Mouse (Mus musculus) liver, embryonic 12.5 days (tissue): ENCODE measurements around the gene Fermt2. TPM values are rescaled to one million over a fixed set of nuclear protein-coding genes. Genes with fewer than 3 reads are reported as not detected.

Experiments
- ATAC-seq: fragments of 200-750 bp; cut with Nextera tagmentation; 2 replicates; pipeline ENCODE4 v1.8.0; 2017; ENCODE audit warnings: moderate number of reproducible peaks, mild to moderate bottlenecking, moderate library complexity
- H3K27ac ChIP-seq: fragments of 300-500 bp; sonication (generic); 2 replicates; pipeline ENCODE4 v1.5.1; 2016; ENCODE audit warnings: mild to moderate bottlenecking
- H3K27me3 ChIP-seq: fragments of 300-500 bp; sonication (generic); replicated peaks from 2 replicates; pipeline ENCODE4 v1.6.1; 2016; ENCODE audit warnings: mild to moderate bottlenecking, moderate library complexity
- H3K36me3 ChIP-seq: fragments of 300-500 bp; sonication (generic); 2 replicates; pipeline ENCODE4 v1.6.1; 2016; ENCODE audit warnings: mild to moderate bottlenecking, moderate library complexity
- H3K4me1 ChIP-seq: fragments of 300-500 bp; sonication (generic); 2 replicates; pipeline ENCODE4 v1.6.1; 2016
- H3K4me2 ChIP-seq: fragments of 300-500 bp; sonication (generic); 2 replicates; pipeline ENCODE4 v1.6.1; 2016; ENCODE audit warnings: mild to moderate bottlenecking, moderate library complexity
- H3K4me3 ChIP-seq: fragments of 300-500 bp; sonication (generic); 2 replicates; pipeline ENCODE4 v1.5.1; 2016; ENCODE audit warnings: mild to moderate bottlenecking, moderate library complexity
- H3K9ac ChIP-seq: fragments of 300-500 bp; sonication (generic); 2 replicates; pipeline ENCODE4 v1.6.1; 2016; ENCODE audit warnings: mild to moderate bottlenecking, moderate library complexity
- H3K9me3 ChIP-seq: fragments of 300-500 bp; sonication (generic); replicated peaks from 2 replicates; pipeline ENCODE4 v1.6.1; 2016; ENCODE audit warnings: mild to moderate bottlenecking, moderate library complexity
- WGBS: fragments of 180-500 bp; shearing (Covaris S2); methylation state at CpG from one replicate; pipeline ENCODE4 v1.1.7; 2016; ENCODE audit not compliant: insufficient replicate concordance; 5-methylcytosine and 5-hydroxymethylcytosine counted together
- polyA plus RNA-seq: library from polyadenylated mRNA; unstranded; fragments of >200 nt; fragmentation: Nextera tagmentation; extraction: Ambion mirVana; gene quantifications from 2 replicates; pipeline ENCODE4 v1.2.1, GENCODE M21; 2016

Gene Fermt2
- polyA plus RNA-seq, 1 experiment from 2014 or later = 37.3 TPM

DNA sequence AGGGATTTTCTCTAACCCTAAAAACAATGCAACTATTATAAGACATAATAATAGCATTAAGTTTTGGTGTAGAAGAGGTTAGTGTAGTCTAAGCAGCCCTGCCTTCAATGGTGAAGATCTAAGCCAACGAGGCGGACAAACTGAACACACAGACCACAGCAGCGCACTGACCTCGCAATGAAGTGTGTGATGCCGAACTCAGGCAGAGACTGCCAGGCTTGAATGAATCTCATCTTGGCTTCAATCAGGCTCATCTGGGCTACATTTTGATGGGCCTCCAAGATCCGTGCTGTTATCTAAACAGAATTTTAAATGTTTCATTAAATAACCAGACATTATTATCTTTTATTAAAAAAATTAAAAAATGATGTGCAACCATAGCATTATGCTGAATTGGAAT is 68.0 kb downstream of the Fermt2 start:
- WGBS = 79% methylated on average over 6 of the region's 6 CpGs
- H3K36me3 ChIP-seq = peaks cover 36% of the 10 kb centered on the region
- H3K4me2 ChIP-seq = no peak overlapping the region
- peaks cover 12% of the 10 kb centered on the region for H3K4me1 ChIP-seq
- no peak overlapping the region for H3K9ac ChIP-seq
- H3K4me3 ChIP-seq = no peak overlapping the region
- H3K9me3 ChIP-seq = no peaks in the 10 kb centered on the region
- no peaks in the 10 kb centered on the region for H3K27me3 ChIP-seq
- no peak overlapping the region for H3K27ac ChIP-seq
- ATAC-seq = no peak

DNA sequence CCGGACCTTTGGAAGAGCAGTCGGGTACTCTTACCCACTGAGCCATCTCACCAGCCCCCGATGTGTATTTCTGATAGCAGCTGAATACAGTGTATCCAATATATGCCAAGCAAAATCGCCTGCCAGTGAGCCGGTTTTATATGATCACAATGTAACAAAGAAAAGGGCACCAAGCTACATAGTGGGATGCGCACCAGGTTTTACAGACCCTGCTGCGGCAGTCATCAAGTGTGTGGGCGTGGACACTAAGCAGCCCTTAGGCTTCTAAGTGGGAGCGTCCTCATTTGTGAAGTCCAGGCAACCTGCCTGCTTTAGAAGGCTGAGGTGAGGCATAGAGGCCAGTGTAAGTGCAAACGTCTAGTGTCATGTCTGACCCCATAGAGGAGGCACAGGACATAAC is 69.4 kb downstream of the Fermt2 start:
- Histone ChIP-seq H3K4me1 (peaks cover 25% of the 10 kb centered on the region), H3K4me3 (no peak overlapping the region), H3K27ac (no peak overlapping the region), H3K4me2 (no peak overlapping the region), H3K9ac (no peak overlapping the region), H3K9me3 (no peaks in the 10 kb centered on the region), H3K36me3 (peaks cover 25% of the 10 kb centered on the region), H3K27me3 (no peaks in the 10 kb centered on the region)
- no peak for ATAC-seq
- whole genome bisulfite sequencing = 75% methylated on average over 10 of the region's 10 CpGs

DNA sequence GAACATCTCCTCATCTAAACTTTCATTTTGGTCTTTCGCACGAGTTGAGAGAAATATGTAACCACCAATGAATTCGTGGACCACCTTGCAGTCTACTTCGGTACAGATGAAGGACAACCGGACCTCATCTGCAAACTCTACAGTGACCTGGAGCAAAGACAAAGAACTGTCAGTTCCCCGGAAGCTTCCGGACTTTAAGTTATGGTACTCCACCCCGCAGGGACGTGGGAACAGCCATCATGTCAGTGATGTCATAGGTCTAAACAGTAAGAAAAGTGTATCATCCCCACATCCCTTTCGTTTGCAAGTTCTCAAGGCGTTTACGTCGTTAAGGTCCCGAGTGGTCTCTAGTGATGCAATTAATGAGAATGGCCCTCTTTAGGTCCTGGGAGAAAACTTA is 70.0 kb downstream of the Fermt2 start:
- 85% methylated on average over 14 of the region's 14 CpGs for WGBS
- Histone ChIP-seq H3K9ac (no peak overlapping the region), H3K36me3 (peaks cover 25% of the 10 kb centered on the region), H3K27me3 (no peaks in the 10 kb centered on the region), H3K4me2 (no peak overlapping the region), H3K4me1 (peaks cover 27% of the 10 kb centered on the region), H3K4me3 (no peak overlapping the region), H3K27ac (no peak overlapping the region), H3K9me3 (no peaks in the 10 kb centered on the region)
- no peak for ATAC-seq

DNA sequence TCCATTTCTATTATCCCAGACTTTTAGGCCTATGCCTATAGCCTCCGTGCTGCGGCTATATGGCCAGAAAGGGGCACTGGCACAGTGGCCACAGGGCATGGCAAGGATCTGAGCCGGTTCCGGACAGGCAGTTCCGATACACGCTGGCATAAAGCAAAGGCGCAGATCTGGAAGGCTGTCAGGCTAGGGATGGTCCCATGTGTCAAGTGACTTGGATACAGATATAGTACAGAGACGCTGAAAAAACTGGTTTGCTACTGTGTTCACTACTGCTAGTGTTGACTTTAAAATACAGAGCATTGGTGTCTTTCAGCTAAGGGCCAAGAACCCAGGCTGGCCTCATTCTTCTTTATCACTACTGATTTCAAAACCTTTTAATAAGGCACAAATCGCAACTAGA is 72.9 kb downstream of the Fermt2 start:
- peaks cover 42% of the 10 kb centered on the region for H3K4me1 ChIP-seq
- WGBS = 66% methylated on average over 9 of the region's 9 CpGs
- peak overlapping the region; percentile 57 for H3K27ac ChIP-seq
- no peak for ATAC-seq
- no peaks in the 10 kb centered on the region for H3K9me3 ChIP-seq
- no peak overlapping the region for H3K4me2 ChIP-seq
- no peak overlapping the region for H3K4me3 ChIP-seq
- peaks cover 24% of the 10 kb centered on the region for H3K36me3 ChIP-seq
- no peak overlapping the region for H3K9ac ChIP-seq
- no peaks in the 10 kb centered on the region for H3K27me3 ChIP-seq

DNA sequence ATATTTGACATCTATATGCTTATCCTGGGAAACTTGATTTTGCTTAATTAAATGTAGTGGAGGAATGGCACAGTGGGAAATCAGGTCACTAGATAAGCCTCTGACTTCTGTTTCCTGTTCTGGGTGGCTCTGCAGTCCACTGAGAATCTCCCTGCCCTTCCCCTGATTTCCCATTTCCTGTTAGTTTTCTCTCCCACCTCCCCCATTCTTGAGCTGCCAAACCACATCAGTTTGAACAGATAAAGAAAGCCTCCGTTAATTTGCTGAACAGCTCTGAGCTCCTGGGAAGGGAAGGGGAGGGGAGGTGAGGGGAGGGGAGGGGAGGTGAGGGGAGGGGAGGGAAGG is 73.4 kb downstream of the Fermt2 start:
- H3K27ac ChIP-seq = no peak overlapping the region; the same call in 1 of the 2 replicates
- no peak overlapping the region for H3K4me2 ChIP-seq
- H3K9me3 ChIP-seq = no peaks in the 10 kb centered on the region
- peaks cover 47% of the 10 kb centered on the region for H3K4me1 ChIP-seq
- H3K9ac ChIP-seq = no peak overlapping the region
- WGBS = no CpG with 5 or more reads among the region's 1 CpGs
- H3K36me3 ChIP-seq = peaks cover 19% of the 10 kb centered on the region; the same call in 1 of the 2 replicates
- H3K27me3 ChIP-seq = no peaks in the 10 kb centered on the region
- H3K4me3 ChIP-seq = no peak overlapping the region
- ATAC-seq = no peak

DNA sequence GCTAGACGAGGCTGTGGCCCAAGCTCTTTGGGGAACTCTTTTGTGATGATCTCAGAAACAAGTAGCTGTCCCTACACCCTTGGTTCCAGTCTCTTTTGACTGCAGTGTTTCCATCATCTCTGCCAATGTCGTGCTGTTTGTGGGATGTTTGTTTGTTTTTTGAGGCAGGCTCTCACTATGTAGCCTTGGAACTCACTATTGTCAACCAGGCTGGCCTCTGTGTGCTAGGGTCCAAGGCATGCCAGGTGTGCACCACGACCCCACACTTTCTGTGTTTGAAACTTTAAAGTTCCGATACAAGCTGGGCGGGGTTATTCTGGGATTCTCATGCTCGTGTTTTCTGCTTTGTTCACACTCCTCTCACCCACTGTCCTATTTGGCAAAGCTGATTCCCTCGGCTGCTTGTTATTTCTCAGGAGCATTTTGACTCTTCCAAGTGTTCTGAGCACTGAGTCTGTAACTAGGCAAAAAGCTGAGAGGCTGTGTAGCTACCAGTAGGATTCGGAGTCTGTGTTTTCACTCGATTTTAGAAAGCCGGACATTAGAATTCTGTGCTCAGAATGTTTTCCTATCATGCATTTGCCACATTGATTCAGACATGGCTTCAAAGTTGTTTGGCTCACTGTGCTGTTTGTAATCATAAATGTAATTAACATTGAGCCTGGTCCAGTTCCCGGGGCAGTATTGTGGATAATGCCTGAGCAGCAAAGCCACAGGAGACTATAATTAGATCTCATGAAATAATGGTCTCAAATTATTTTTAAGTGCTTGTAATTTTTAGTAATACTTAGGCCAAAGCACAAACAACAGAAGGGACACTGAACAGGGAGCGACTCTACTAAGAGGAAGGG is 74.0 kb downstream of the Fermt2 start:
- no peak overlapping the region for H3K4me3 ChIP-seq
- no peak for ATAC-seq
- no peaks in the 10 kb centered on the region for H3K9me3 ChIP-seq
- 53% methylated on average over 12 of the region's 12 CpGs for WGBS
- H3K4me1 ChIP-seq = peaks cover 52% of the 10 kb centered on the region
- H3K4me2 ChIP-seq = no peak overlapping the region
- H3K9ac ChIP-seq = no peak overlapping the region
- H3K36me3 ChIP-seq = peaks cover 14% of the 10 kb centered on the region; the same call in 1 of the 2 replicates
- H3K27ac ChIP-seq = peak overlapping the region; percentile 48; the same call in 1 of the 2 replicates
- no peaks in the 10 kb centered on the region for H3K27me3 ChIP-seq

DNA sequence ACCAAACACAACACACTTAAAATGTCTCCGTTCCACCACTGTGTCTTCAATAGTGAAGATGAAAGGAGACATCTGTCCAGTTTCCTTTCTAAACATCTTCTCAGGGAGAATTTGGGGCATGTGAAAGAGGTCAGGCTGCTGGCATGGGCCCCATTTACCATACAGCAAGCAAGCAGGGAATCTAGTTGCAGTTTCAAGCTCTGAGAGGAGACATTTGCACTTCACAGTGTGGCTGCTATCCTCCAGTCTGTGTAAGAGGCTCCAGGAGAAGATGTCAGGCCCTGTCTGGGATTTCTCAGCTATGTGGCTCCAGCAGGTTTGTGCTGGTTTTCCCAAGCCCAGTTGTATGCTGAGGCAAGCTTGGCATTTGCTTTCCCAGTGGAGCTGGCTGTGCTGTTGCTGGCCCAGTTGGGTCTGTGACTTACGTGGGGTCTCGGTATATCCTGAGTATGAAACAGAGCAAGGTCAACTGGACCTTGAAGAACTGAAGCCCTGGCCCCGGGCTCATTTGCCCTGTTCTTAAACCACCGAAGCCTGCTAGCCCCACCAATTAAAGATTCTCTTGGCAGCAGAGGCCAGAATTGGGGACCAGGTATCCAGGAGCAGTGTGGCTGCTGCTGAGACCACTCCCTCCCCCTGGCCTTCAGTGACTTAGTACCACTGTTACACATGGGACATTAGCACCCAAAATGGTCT is 76.2 kb downstream of the Fermt2 start:
- 73% methylated on average over 5 of the region's 5 CpGs for WGBS
- H3K4me2 ChIP-seq = no peak overlapping the region
- ATAC-seq = no peak
- H3K4me1 ChIP-seq = peaks cover 56% of the 10 kb centered on the region
- H3K4me3 ChIP-seq = no peak overlapping the region
- no peak overlapping the region for H3K9ac ChIP-seq
- peaks cover 5% of the 10 kb centered on the region; the same call in 1 of the 2 replicates for H3K36me3 ChIP-seq
- no peaks in the 10 kb centered on the region for H3K27me3 ChIP-seq
- H3K9me3 ChIP-seq = no peaks in the 10 kb centered on the region
- H3K27ac ChIP-seq = peak overlapping the region; percentile 42

DNA sequence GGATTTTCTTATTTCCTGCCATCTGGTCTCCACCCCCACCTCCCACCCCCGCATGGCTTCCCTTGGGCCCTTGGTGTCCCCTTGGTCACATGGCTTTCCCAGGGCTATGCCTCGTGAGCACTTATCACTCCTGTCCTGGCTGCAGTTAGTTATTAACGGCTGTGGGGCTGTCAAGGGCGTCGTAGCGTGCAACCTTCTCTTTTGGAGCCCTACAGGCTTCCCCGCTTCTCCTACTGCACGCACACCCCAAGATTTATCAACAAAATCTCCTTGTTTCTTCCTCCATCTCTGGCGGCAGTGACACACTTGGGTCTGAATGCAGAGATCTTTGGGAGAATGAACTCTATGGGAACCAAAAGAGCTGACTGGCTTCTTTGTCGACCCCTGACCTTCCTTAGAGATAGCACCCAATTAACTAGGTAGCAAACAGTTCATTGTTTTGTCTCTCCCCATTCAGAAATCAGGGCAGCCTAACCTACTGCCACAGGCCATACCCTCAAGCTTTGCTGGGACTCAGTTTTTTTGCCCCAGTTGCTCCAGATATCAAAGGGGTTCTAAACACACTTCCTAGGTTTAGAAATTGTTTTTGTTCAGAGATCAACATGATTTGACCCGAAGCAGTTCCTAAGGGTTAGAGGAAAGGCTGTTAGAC is 76.9 kb downstream of the Fermt2 start:
- ATAC-seq = peak; percentile 74
- peak overlapping the region; percentile 23; the same call in 1 of the 2 replicates for H3K4me2 ChIP-seq
- 5% methylated on average over 11 of the region's 11 CpGs for WGBS

DNA sequence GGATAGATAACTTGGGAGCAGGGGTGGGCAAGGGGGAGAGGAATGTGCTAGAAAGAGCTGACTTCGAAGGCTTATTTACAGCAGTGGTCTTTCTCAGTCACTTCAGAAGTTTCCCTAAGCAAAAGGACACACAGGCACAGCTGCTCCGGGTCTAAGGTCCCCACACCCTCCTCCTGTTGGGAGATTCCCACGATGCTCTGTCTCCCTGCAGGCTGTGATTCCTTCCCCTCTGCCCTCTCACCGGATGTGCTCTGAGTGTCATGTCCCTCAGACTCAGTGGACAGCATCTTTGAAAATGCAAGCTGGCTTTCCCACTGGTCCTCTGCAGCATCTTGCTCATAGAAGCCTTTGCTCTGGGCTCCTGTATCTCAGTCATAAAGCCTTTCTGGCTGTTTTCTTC is 77.8 kb downstream of the Fermt2 start:
- no peak overlapping the region for H3K9ac ChIP-seq
- peak overlapping the region; percentile 38; the same call in 1 of the 2 replicates for H3K27ac ChIP-seq
- 48% methylated on average over 4 of the region's 4 CpGs for WGBS
- H3K4me1 ChIP-seq = peaks cover 55% of the 10 kb centered on the region
- H3K4me3 ChIP-seq = no peak overlapping the region
- H3K36me3 ChIP-seq = no peaks in the 10 kb centered on the region
- H3K4me2 ChIP-seq = no peak overlapping the region
- no peaks in the 10 kb centered on the region for H3K27me3 ChIP-seq
- no peaks in the 10 kb centered on the region for H3K9me3 ChIP-seq
- no peak for ATAC-seq

More for the DNA sequence above, 76.9 kb downstream of the Fermt2 start:
- Histone ChIP-seq H3K9me3 (no peaks in the 10 kb centered on the region), H3K36me3 (peaks cover 4% of the 10 kb centered on the region; the same call in 1 of the 2 replicates), H3K27ac (peak overlapping the region; percentile 42), H3K4me3 (no peak overlapping the region), H3K27me3 (no peaks in the 10 kb centered on the region), H3K9ac (no peak overlapping the region), H3K4me1 (peaks cover 56% of the 10 kb centered on the region)

DNA sequence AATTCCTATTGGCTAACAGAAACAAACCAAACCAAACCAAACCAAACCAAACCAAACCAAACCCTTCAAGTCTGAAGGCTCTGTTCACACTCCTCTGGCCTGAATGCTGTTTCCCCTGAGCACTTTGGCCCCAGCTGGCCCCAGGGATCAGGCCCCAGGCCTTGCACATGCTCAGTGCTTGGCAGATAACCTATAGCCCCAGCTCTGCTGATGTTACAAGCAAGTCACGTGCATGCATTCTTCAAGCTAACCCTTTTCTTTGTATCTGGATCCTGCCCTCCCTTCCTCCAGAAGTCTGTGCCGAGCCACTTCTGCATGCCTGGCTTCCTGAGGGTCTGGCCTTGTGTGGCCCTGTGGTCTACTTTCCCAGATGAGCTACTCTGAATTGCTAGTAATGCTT is 78.8 kb downstream of the Fermt2 start:
- H3K36me3 ChIP-seq = no peaks in the 10 kb centered on the region
- no peak overlapping the region for H3K9ac ChIP-seq
- H3K4me3 ChIP-seq = no peak overlapping the region
- peaks cover 46% of the 10 kb centered on the region for H3K4me1 ChIP-seq
- H3K27me3 ChIP-seq = no peaks in the 10 kb centered on the region
- ATAC-seq = peak; percentile 62; the same call in 1 of the 2 replicates
- no peak overlapping the region for H3K4me2 ChIP-seq
- 15% methylated on average over 2 of the region's 2 CpGs for WGBS
- no peak overlapping the region for H3K27ac ChIP-seq
- no peaks in the 10 kb centered on the region for H3K9me3 ChIP-seq

DNA sequence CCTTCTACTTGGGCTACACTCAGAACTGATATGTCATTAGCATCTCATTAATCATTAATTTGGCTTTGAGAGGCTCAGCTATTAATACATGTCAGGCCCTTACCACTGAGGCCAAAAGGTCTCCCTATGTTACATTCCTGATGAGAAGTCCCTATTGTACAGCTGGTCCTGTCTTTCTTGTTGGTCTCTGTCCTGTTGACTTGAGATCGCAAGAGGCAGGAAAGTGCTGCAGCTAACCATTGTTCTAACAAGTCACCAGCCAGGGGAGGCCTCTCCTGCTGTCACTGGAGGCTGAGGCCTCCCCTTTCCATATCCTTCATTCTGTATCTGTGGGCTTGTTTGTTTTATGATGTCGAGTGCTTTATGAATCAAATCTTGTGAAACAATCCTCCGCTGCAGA is 83.1 kb downstream of the Fermt2 start:
- no peaks in the 10 kb centered on the region for H3K9me3 ChIP-seq
- no peak for ATAC-seq
- no peak overlapping the region for H3K4me2 ChIP-seq
- no peaks in the 10 kb centered on the region for H3K27me3 ChIP-seq
- no peaks in the 10 kb centered on the region for H3K36me3 ChIP-seq
- H3K27ac ChIP-seq = no peak overlapping the region
- H3K9ac ChIP-seq = no peak overlapping the region
- H3K4me1 ChIP-seq = peaks cover 44% of the 10 kb centered on the region
- H3K4me3 ChIP-seq = no peak overlapping the region
- 69% methylated on average over 3 of the region's 3 CpGs for WGBS

DNA sequence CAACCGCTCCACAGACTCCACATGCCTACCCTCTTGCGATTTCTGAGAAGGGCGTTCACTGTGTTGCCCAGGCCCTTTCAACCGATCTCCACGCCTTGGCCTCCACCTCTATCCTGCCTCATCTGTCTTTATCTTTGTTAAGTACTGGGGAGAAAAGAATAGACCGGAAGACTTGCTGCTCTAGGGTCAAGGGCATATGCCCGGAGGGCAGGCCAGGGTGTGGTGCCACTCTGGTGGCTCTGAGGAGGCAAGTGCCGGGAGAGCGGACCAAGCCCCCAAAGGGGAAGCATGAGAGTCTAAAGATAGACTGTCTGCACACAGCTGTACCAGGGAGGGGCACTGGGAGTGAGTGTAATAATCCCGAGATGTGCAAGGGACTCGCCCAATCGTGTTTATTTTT is 84.5 kb downstream of the Fermt2 start:
- peak; percentile 86 for ATAC-seq
- no peak overlapping the region for H3K9ac ChIP-seq
- H3K27me3 ChIP-seq = no peaks in the 10 kb centered on the region
- no peaks in the 10 kb centered on the region for H3K9me3 ChIP-seq
- H3K4me1 ChIP-seq = peaks cover 32% of the 10 kb centered on the region
- H3K4me3 ChIP-seq = no peak overlapping the region
- peak overlapping the region; percentile 38 for H3K4me2 ChIP-seq
- no peaks in the 10 kb centered on the region for H3K36me3 ChIP-seq
- 47% methylated on average over 12 of the region's 12 CpGs for whole genome bisulfite sequencing
- H3K27ac ChIP-seq = peak overlapping the region; percentile 34; the same call in 1 of the 2 replicates
